Mouse (Mus musculus): ENCODE results near the gene Gm572. TPM values are rescaled to one million over a fixed set of nuclear protein-coding genes. Genes with fewer than 3 reads are reported as not detected.

Gm572 gene
- polyA plus RNA-seq, 1 experiment from 2014 or later = 0.19 TPM

- Histone ChIP-seq H3K36me3 (ENCODE audit: control insufficient read depth, insufficient read depth, low read length) (no peaks in the 10 kb centered on the region), H3K4me3 (ENCODE audit: control insufficient read depth in 1 of 2, insufficient read depth in 1 of 2, low read depth in 1 of 2, low read length in 2 of 2) (peak overlapping the region; percentile 28 to 35), H3K27ac (replicated peaks in 1 of 2; ENCODE audit: control insufficient read depth in 1 of 2, insufficient read depth in 1 of 2, low read depth in 2 of 2, low read length in 2 of 2) (peak overlapping the region; percentile 97), H3K4me1 (ENCODE audit: control insufficient read depth in 2 of 2, insufficient read depth in 2 of 2, low read length in 2 of 2) (peaks cover 30 to 47% of the 10 kb centered on the region in 2 experiments), H3K9ac (ENCODE audit: low read length) (peak overlapping the region; percentile 75), H3K4me2 (ENCODE audit: low read length) (peak overlapping the region; percentile 66), H3K27me3 (ENCODE audit: control insufficient read depth, insufficient read depth, low read length) (no peaks in the 10 kb centered on the region), H3K9me3 (ENCODE audit: control insufficient read depth, low read length) (no peaks in the 10 kb centered on the region)
- peak; percentile 43; the same call in 1 of the 2 replicates for ATAC-seq (ENCODE audit: insufficient number of reproducible peaks, insufficient read depth, low FRiP score, low read depth)
- WGBS = 36% methylated on average over 15 of the region's 15 CpGs
Measured at GRCm38 (mm10) chr4:148667006-148667755, 24.1 kb downstream of the Gm572 start.

- Histone ChIP-seq H3K4me3 (ENCODE audit: control insufficient read depth in 1 of 2, insufficient read depth in 1 of 2, low read depth in 1 of 2, low read length in 2 of 2) (no peak overlapping the region), H3K4me2 (ENCODE audit: low read length) (peak overlapping the region; percentile 48), H3K9me3 (ENCODE audit: control insufficient read depth, low read length) (no peaks in the 10 kb centered on the region), H3K27ac (replicated peaks in 1 of 2; ENCODE audit: control insufficient read depth in 1 of 2, insufficient read depth in 1 of 2, low read depth in 2 of 2, low read length in 2 of 2) (no peak overlapping the region; a peak in 1 of 4 replicates), H3K4me1 (ENCODE audit: control insufficient read depth in 2 of 2, insufficient read depth in 2 of 2, low read length in 2 of 2) (peaks cover 31 to 53% of the 10 kb centered on the region in 2 experiments), H3K36me3 (ENCODE audit: control insufficient read depth, insufficient read depth, low read length) (no peaks in the 10 kb centered on the region), H3K27me3 (ENCODE audit: control insufficient read depth, insufficient read depth, low read length) (no peaks in the 10 kb centered on the region), H3K9ac (ENCODE audit: low read length) (no peak overlapping the region; the same call in 1 of the 2 replicates)
- ATAC-seq (ENCODE audit: insufficient number of reproducible peaks, insufficient read depth, low FRiP score, low read depth) = no peak
- WGBS = 13% methylated on average over 16 of the region's 16 CpGs
Measured at GRCm38 (mm10) chr4:148671230-148671947, 28.3 kb downstream of the Gm572 start.

- ATAC-seq (ENCODE audit: insufficient number of reproducible peaks, insufficient read depth, low FRiP score, low read depth) = no peak
- H3K27me3 ChIP-seq (ENCODE audit: control insufficient read depth, insufficient read depth, low read length) = no peaks in the 10 kb centered on the region
- H3K9me3 ChIP-seq (ENCODE audit: control insufficient read depth, low read length) = no peaks in the 10 kb centered on the region
- no peak overlapping the region for H3K9ac ChIP-seq (ENCODE audit: low read length)
- WGBS = 52% methylated on average over 7 of the region's 7 CpGs
- H3K4me3 ChIP-seq (ENCODE audit: control insufficient read depth in 1 of 2, insufficient read depth in 1 of 2, low read depth in 1 of 2, low read length in 2 of 2) = no peak overlapping the region
- no peak overlapping the region for H3K27ac ChIP-seq (replicated peaks in 1 of 2; ENCODE audit: control insufficient read depth in 1 of 2, insufficient read depth in 1 of 2, low read depth in 2 of 2, low read length in 2 of 2)
- no peaks in the 10 kb centered on the region for H3K36me3 ChIP-seq (ENCODE audit: control insufficient read depth, insufficient read depth, low read length)
- peaks cover 21 to 36% of the 10 kb centered on the region in 2 experiments for H3K4me1 ChIP-seq (ENCODE audit: control insufficient read depth in 2 of 2, insufficient read depth in 2 of 2, low read length in 2 of 2)
- H3K4me2 ChIP-seq (ENCODE audit: low read length) = no peak overlapping the region
Measured at GRCm38 (mm10) chr4:148675043-148675442, 31.9 kb downstream of the Gm572 start.

GRCm38 (mm10) chr4:148676188-148676960 lies 33.3 kb downstream of the Gm572 start:
- peak; percentile 73 for ATAC-seq (ENCODE audit: insufficient number of reproducible peaks, insufficient read depth, low FRiP score, low read depth)
- Histone ChIP-seq H3K36me3 (ENCODE audit: control insufficient read depth, insufficient read depth, low read length) (no peaks in the 10 kb centered on the region), H3K9ac (ENCODE audit: low read length) (peak overlapping the region; percentile 27; the same call in 1 of the 2 replicates), H3K4me2 (ENCODE audit: low read length) (peak overlapping the region; percentile 9; the same call in 1 of the 2 replicates), H3K4me1 (ENCODE audit: control insufficient read depth in 2 of 2, insufficient read depth in 2 of 2, low read length in 2 of 2) (peaks cover 21 to 33% of the 10 kb centered on the region in 2 experiments), H3K9me3 (ENCODE audit: control insufficient read depth, low read length) (no peaks in the 10 kb centered on the region), H3K4me3 (ENCODE audit: control insufficient read depth in 1 of 2, insufficient read depth in 1 of 2, low read depth in 1 of 2, low read length in 2 of 2) (no peak overlapping the region), H3K27me3 (ENCODE audit: control insufficient read depth, insufficient read depth, low read length) (no peaks in the 10 kb centered on the region), H3K27ac (replicated peaks in 1 of 2; ENCODE audit: control insufficient read depth in 1 of 2, insufficient read depth in 1 of 2, low read depth in 2 of 2, low read length in 2 of 2) (peak overlapping the region; percentile 59 to 67)
- WGBS = 43% methylated on average over 16 of the region's 16 CpGs

- Histone ChIP-seq H3K9ac (ENCODE audit: low read length) (no peak overlapping the region), H3K9me3 (ENCODE audit: control insufficient read depth, low read length) (no peaks in the 10 kb centered on the region), H3K4me1 (ENCODE audit: control insufficient read depth in 2 of 2, insufficient read depth in 2 of 2, low read length in 2 of 2) (peaks cover 21 to 29% of the 10 kb centered on the region in 2 experiments), H3K4me3 (ENCODE audit: control insufficient read depth in 1 of 2, insufficient read depth in 1 of 2, low read depth in 1 of 2, low read length in 2 of 2) (no peak overlapping the region), H3K27ac (replicated peaks in 1 of 2; ENCODE audit: control insufficient read depth in 1 of 2, insufficient read depth in 1 of 2, low read depth in 2 of 2, low read length in 2 of 2) (no peak overlapping the region), H3K27me3 (ENCODE audit: control insufficient read depth, insufficient read depth, low read length) (no peaks in the 10 kb centered on the region), H3K4me2 (ENCODE audit: low read length) (peak overlapping the region; percentile 12; the same call in 1 of the 2 replicates), H3K36me3 (ENCODE audit: control insufficient read depth, insufficient read depth, low read length) (no peaks in the 10 kb centered on the region)
- ATAC-seq (ENCODE audit: insufficient number of reproducible peaks, insufficient read depth, low FRiP score, low read depth) = no peak
- 35% methylated on average over 20 of the region's 20 CpGs for WGBS
Measured at GRCm38 (mm10) chr4:148676961-148677637, 34.0 kb downstream of the Gm572 start.

GRCm38 (mm10) chr4:148678105-148678504 lies 35.0 kb downstream of the Gm572 start:
- Histone ChIP-seq H3K4me2 (ENCODE audit: low read length) (no peak overlapping the region), H3K4me3 (ENCODE audit: control insufficient read depth in 1 of 2, insufficient read depth in 1 of 2, low read depth in 1 of 2, low read length in 2 of 2) (no peak overlapping the region), H3K27ac (replicated peaks in 1 of 2; ENCODE audit: control insufficient read depth in 1 of 2, insufficient read depth in 1 of 2, low read depth in 2 of 2, low read length in 2 of 2) (no peak overlapping the region), H3K4me1 (ENCODE audit: control insufficient read depth in 2 of 2, insufficient read depth in 2 of 2, low read length in 2 of 2) (peaks cover 21 to 29% of the 10 kb centered on the region in 2 experiments), H3K9ac (ENCODE audit: low read length) (no peak overlapping the region), H3K9me3 (ENCODE audit: control insufficient read depth, low read length) (no peaks in the 10 kb centered on the region), H3K27me3 (ENCODE audit: control insufficient read depth, insufficient read depth, low read length) (no peaks in the 10 kb centered on the region), H3K36me3 (ENCODE audit: control insufficient read depth, insufficient read depth, low read length) (no peaks in the 10 kb centered on the region)
- WGBS = 91% methylated on average over 7 of the region's 7 CpGs
- no peak for ATAC-seq (ENCODE audit: insufficient number of reproducible peaks, insufficient read depth, low FRiP score, low read depth)
